In genomic region chr10:120694472-120694871, GRCm38 (mm10) we compare ENCODE assay signal across 8 mouse cellular contexts.
A peak's percentile ranks its signal among the peaks of the same experiment; 100 is the strongest.
DNase-seq lines count a peak whose midpoint lies in the region; ATAC-seq and TF ChIP-seq lines count a peak whose summit lies in the region.

No protein-coding gene starts in this region.

- H3K9ac ChIP-seq in forebrain, postnatal 0 days = no peak overlapping the region
- no peak overlapping the region for H3K9ac ChIP-seq in forebrain, embryonic 11.5 days (ENCODE audit: low read length)

- no peak for TF ChIP-seq CTCF in forebrain, postnatal 0 days (IDR thresholded peaks at IDR 0.05; ENCODE audit: low read depth)

- H3K4me2 ChIP-seq in forebrain, postnatal 0 days (ENCODE audit: low read depth) = peak overlapping the region; percentile 21; the same call in 1 of the 2 replicates
- H3K4me2 ChIP-seq in forebrain, embryonic 11.5 days (ENCODE audit: low read depth, low read length, severe bottlenecking) = no peak overlapping the region

- no peak overlapping the region for H3K27ac ChIP-seq in forebrain, postnatal 0 days (ENCODE audit: low read depth, low read length)
- H3K27ac ChIP-seq in forebrain, embryonic 11.5 days (ENCODE audit: low read depth, low read length) = no peak overlapping the region

- H3K9me3 ChIP-seq in forebrain, postnatal 0 days (ENCODE audit: low read length) = no peaks in the 10 kb centered on the region
- H3K9me3 ChIP-seq in forebrain, embryonic 11.5 days (ENCODE audit: control insufficient read depth, low read length) = no peaks in the 10 kb centered on the region

- H3K27me3 ChIP-seq in forebrain, postnatal 0 days (ENCODE audit: insufficient read depth, low read length) = peaks cover 6% of the 10 kb centered on the region; the same call in 1 of the 2 replicates
- no peaks in the 10 kb centered on the region for H3K27me3 ChIP-seq in forebrain, embryonic 11.5 days (ENCODE audit: control insufficient read depth, insufficient read depth, low read length)

- no peaks in the 10 kb centered on the region for H3K4me1 ChIP-seq in forebrain, postnatal 0 days (ENCODE audit: insufficient read depth)
- peaks cover 4% of the 10 kb centered on the region; the same call in 1 of the 2 replicates for H3K4me1 ChIP-seq in forebrain, embryonic 11.5 days (replicated peaks; ENCODE audit: control insufficient read depth, insufficient read depth, low read length)

- ATAC-seq in forebrain, postnatal 0 days = no peak
- no peak for ATAC-seq in forebrain, embryonic 11.5 days (replicated peaks; ENCODE audit: low FRiP score)

- no peak for DNase-seq in forebrain, postnatal 0 days
- no peak for DNase-seq in forebrain, embryonic 11.5 days (ENCODE audit: low spot score)
- DNase-seq in thymus, postnatal 4 days = peak; percentile 20
- DNase-seq in thymus, postnatal 25 days = no peak
- peak; percentile 32 for DNase-seq in liver
- no peak for DNase-seq in layer of hippocampus, postnatal 10 days (ENCODE audit: low spot score in 2 of 2)
- DNase-seq in MN1 (ENCODE audit: low spot score) = no peak
- DNase-seq in spleen, postnatal 14 days (ENCODE audit: low spot score in 2 of 2) = no peak

- no peak overlapping the region for H3K4me3 ChIP-seq in forebrain, postnatal 0 days (ENCODE audit: low read depth, low read length)
- H3K4me3 ChIP-seq in forebrain, embryonic 11.5 days (ENCODE audit: low read depth, low read length) = no peak overlapping the region

- WGBS in forebrain, postnatal 0 days = 24% methylated on average over 18 of the region's 18 CpGs
- WGBS in forebrain, embryonic 11.5 days = 24% methylated on average over 18 of the region's 18 CpGs

- H3K36me3 ChIP-seq in forebrain, postnatal 0 days (ENCODE audit: insufficient read depth) = no peaks in the 10 kb centered on the region
- no peaks in the 10 kb centered on the region for H3K36me3 ChIP-seq in forebrain, embryonic 11.5 days (ENCODE audit: control insufficient read depth, insufficient read depth, low read length)

Comparison
In these comparisons a context has a peak if more than half of its experiments do, and no peak if none do; other contexts are left out.
1. DNase-seq: peak in thymus, postnatal 4 days (single experiment) and liver (single experiment); none in forebrain, postnatal 0 days (single experiment), forebrain, embryonic 11.5 days (single experiment), thymus, postnatal 25 days (single experiment), layer of hippocampus, postnatal 10 days (0 of 2), MN1 (single experiment) and spleen, postnatal 14 days (0 of 2).